Mouse (Mus musculus): ENCODE results near the gene Pacs2. TPM values are rescaled to one million over a fixed set of nuclear protein-coding genes. Genes with fewer than 3 reads are reported as not detected.

The Pacs2 gene
- polyA plus RNA-seq, 1 experiment from 2014 or later = 9.8 TPM

- Histone ChIP-seq H3K9ac (replicated peaks; ENCODE audit: low read length) (no peak overlapping the region), H3K4me2 (ENCODE audit: low read depth, low read length) (no peak overlapping the region), H3K4me1 (ENCODE audit: control insufficient read depth, insufficient read depth, low read length) (no peaks in the 10 kb centered on the region), H3K9me3 (replicated peaks; ENCODE audit: control insufficient read depth, low read length) (no peaks in the 10 kb centered on the region), H3K36me3 (replicated peaks; ENCODE audit: control insufficient read depth, insufficient read depth, low read depth, low read length) (no peaks in the 10 kb centered on the region; the same call in 1 of the 2 replicates), H3K27ac (replicated peaks; ENCODE audit: low read depth, low read length) (no peak overlapping the region), H3K4me3 (ENCODE audit: low read depth, low read length) (no peak overlapping the region), H3K27me3 (ENCODE audit: control insufficient read depth, insufficient read depth, low read length) (no peaks in the 10 kb centered on the region)
- no peak for DNase-seq (ENCODE audit: low spot score)
- ATAC-seq (replicated peaks; ENCODE audit: insufficient number of reproducible peaks, low FRiP score, low TSS enrichment, low read depth) = no peak
- WGBS = 92% methylated on average over 6 of the region's 6 CpGs
Observed at GRCm38 (mm10) chr12:113106386-113106785, 92.1 kb downstream of the Pacs2 start.

GRCm38 (mm10) chr12:113107431-113108124 is 93.3 kb downstream of the Pacs2 start:
- no peak for DNase-seq (ENCODE audit: low spot score)
- WGBS = 84% methylated on average over 4 of the region's 4 CpGs
- no peak overlapping the region for H3K4me2 ChIP-seq (ENCODE audit: low read depth, low read length)
- no peak overlapping the region for H3K9ac ChIP-seq (replicated peaks; ENCODE audit: low read length)
- no peak overlapping the region for H3K4me3 ChIP-seq (ENCODE audit: low read depth, low read length)
- no peaks in the 10 kb centered on the region for H3K9me3 ChIP-seq (replicated peaks; ENCODE audit: control insufficient read depth, low read length)
- peaks cover 2% of the 10 kb centered on the region; the same call in 1 of the 2 replicates for H3K36me3 ChIP-seq (replicated peaks; ENCODE audit: control insufficient read depth, insufficient read depth, low read depth, low read length)
- no peak for ATAC-seq (replicated peaks; ENCODE audit: insufficient number of reproducible peaks, low FRiP score, low TSS enrichment, low read depth)
- H3K27ac ChIP-seq (replicated peaks; ENCODE audit: low read depth, low read length) = no peak overlapping the region
- no peaks in the 10 kb centered on the region for H3K4me1 ChIP-seq (ENCODE audit: control insufficient read depth, insufficient read depth, low read length)
- no peaks in the 10 kb centered on the region for H3K27me3 ChIP-seq (ENCODE audit: control insufficient read depth, insufficient read depth, low read length)

GRCm38 (mm10) chr12:113108528-113109283 is 94.4 kb downstream of the Pacs2 start:
- ATAC-seq (replicated peaks; ENCODE audit: insufficient number of reproducible peaks, low FRiP score, low TSS enrichment, low read depth) = no peak
- Histone ChIP-seq H3K27me3 (ENCODE audit: control insufficient read depth, insufficient read depth, low read length) (no peaks in the 10 kb centered on the region), H3K4me1 (ENCODE audit: control insufficient read depth, insufficient read depth, low read length) (no peaks in the 10 kb centered on the region), H3K4me3 (ENCODE audit: low read depth, low read length) (no peak overlapping the region), H3K27ac (replicated peaks; ENCODE audit: low read depth, low read length) (no peak overlapping the region), H3K9ac (replicated peaks; ENCODE audit: low read length) (no peak overlapping the region), H3K4me2 (ENCODE audit: low read depth, low read length) (no peak overlapping the region), H3K9me3 (replicated peaks; ENCODE audit: control insufficient read depth, low read length) (no peaks in the 10 kb centered on the region), H3K36me3 (replicated peaks; ENCODE audit: control insufficient read depth, insufficient read depth, low read depth, low read length) (peaks cover 2% of the 10 kb centered on the region; the same call in 1 of the 2 replicates)
- DNase-seq (ENCODE audit: low spot score) = no peak
- 87% methylated on average over 17 of the region's 17 CpGs for WGBS

GRCm38 (mm10) chr12:113109801-113110200 is 95.5 kb downstream of the Pacs2 start:
- Histone ChIP-seq H3K36me3 (replicated peaks; ENCODE audit: control insufficient read depth, insufficient read depth, low read depth, low read length) (0 out of 2 replicates have a peak, but pooled peaks cover 2% of the 10 kb centered on the region), H3K4me3 (ENCODE audit: low read depth, low read length) (no peak overlapping the region), H3K27ac (replicated peaks; ENCODE audit: low read depth, low read length) (no peak overlapping the region), H3K4me2 (ENCODE audit: low read depth, low read length) (no peak overlapping the region), H3K9ac (replicated peaks; ENCODE audit: low read length) (no peak overlapping the region), H3K27me3 (ENCODE audit: control insufficient read depth, insufficient read depth, low read length) (no peaks in the 10 kb centered on the region), H3K4me1 (ENCODE audit: control insufficient read depth, insufficient read depth, low read length) (no peaks in the 10 kb centered on the region), H3K9me3 (replicated peaks; ENCODE audit: control insufficient read depth, low read length) (no peaks in the 10 kb centered on the region)
- no peak for ATAC-seq (replicated peaks; ENCODE audit: insufficient number of reproducible peaks, low FRiP score, low TSS enrichment, low read depth)
- 88% methylated on average over 10 of the region's 10 CpGs for WGBS
- DNase-seq (ENCODE audit: low spot score) = no peak

- Histone ChIP-seq H3K4me1 (ENCODE audit: control insufficient read depth, insufficient read depth, low read length) (no peaks in the 10 kb centered on the region), H3K4me2 (ENCODE audit: low read depth, low read length) (no peak overlapping the region), H3K9me3 (replicated peaks; ENCODE audit: control insufficient read depth, low read length) (no peaks in the 10 kb centered on the region), H3K27me3 (ENCODE audit: control insufficient read depth, insufficient read depth, low read length) (no peaks in the 10 kb centered on the region), H3K9ac (replicated peaks; ENCODE audit: low read length) (no peak overlapping the region), H3K4me3 (ENCODE audit: low read depth, low read length) (no peak overlapping the region), H3K36me3 (replicated peaks; ENCODE audit: control insufficient read depth, insufficient read depth, low read depth, low read length) (peaks cover 2% of the 10 kb centered on the region; the same call in 1 of the 2 replicates), H3K27ac (replicated peaks; ENCODE audit: low read depth, low read length) (no peak overlapping the region)
- ATAC-seq (replicated peaks; ENCODE audit: insufficient number of reproducible peaks, low FRiP score, low TSS enrichment, low read depth) (no peak), DNase-seq (ENCODE audit: low spot score) (no peak)
- WGBS = 88% methylated on average over 4 of the region's 4 CpGs
Observed at GRCm38 (mm10) chr12:113114141-113114540, 99.8 kb downstream of the Pacs2 start.

- Histone ChIP-seq H3K27me3 (ENCODE audit: control insufficient read depth, insufficient read depth, low read length) (no peaks in the 10 kb centered on the region), H3K9me3 (replicated peaks; ENCODE audit: control insufficient read depth, low read length) (no peaks in the 10 kb centered on the region), H3K9ac (replicated peaks; ENCODE audit: low read length) (no peak overlapping the region), H3K4me2 (ENCODE audit: low read depth, low read length) (no peak overlapping the region), H3K27ac (replicated peaks; ENCODE audit: low read depth, low read length) (no peak overlapping the region), H3K4me3 (ENCODE audit: low read depth, low read length) (no peak overlapping the region), H3K4me1 (ENCODE audit: control insufficient read depth, insufficient read depth, low read length) (no peaks in the 10 kb centered on the region), H3K36me3 (replicated peaks; ENCODE audit: control insufficient read depth, insufficient read depth, low read depth, low read length) (peaks cover 2% of the 10 kb centered on the region; the same call in 1 of the 2 replicates)
- DNase-seq (ENCODE audit: low spot score) (no peak), ATAC-seq (replicated peaks; ENCODE audit: insufficient number of reproducible peaks, low FRiP score, low TSS enrichment, low read depth) (no peak)
- WGBS = 87% methylated on average over 16 of the region's 16 CpGs
Observed at GRCm38 (mm10) chr12:113114856-113115538, 100.7 kb downstream of the Pacs2 start.

- no peak; the same call in 1 of the 2 replicates for ATAC-seq (replicated peaks; ENCODE audit: insufficient number of reproducible peaks, low FRiP score, low TSS enrichment, low read depth)
- H3K9me3 ChIP-seq (replicated peaks; ENCODE audit: control insufficient read depth, low read length) = no peaks in the 10 kb centered on the region
- WGBS = 91% methylated on average over 20 of the region's 20 CpGs
- H3K4me2 ChIP-seq (ENCODE audit: low read depth, low read length) = no peak overlapping the region
- DNase-seq (ENCODE audit: low spot score) = peak; percentile 84
- peaks cover 32% of the 10 kb centered on the region for H3K36me3 ChIP-seq (replicated peaks; ENCODE audit: control insufficient read depth, insufficient read depth, low read depth, low read length)
- H3K9ac ChIP-seq (replicated peaks; ENCODE audit: low read length) = no peak overlapping the region
- H3K4me3 ChIP-seq (ENCODE audit: low read depth, low read length) = no peak overlapping the region
- H3K27me3 ChIP-seq (ENCODE audit: control insufficient read depth, insufficient read depth, low read length) = no peaks in the 10 kb centered on the region
- H3K27ac ChIP-seq (replicated peaks; ENCODE audit: low read depth, low read length) = no peak overlapping the region
- H3K4me1 ChIP-seq (ENCODE audit: control insufficient read depth, insufficient read depth, low read length) = no peaks in the 10 kb centered on the region
Observed at GRCm38 (mm10) chr12:113119516-113120410, 105.5 kb downstream of the Pacs2 start.
